Mouse (Mus musculus) urinary bladder, postnatal 36 days (tissue): ENCODE results near the gene Mgme1.

Experiments used
- DNase-seq, 2 experiments: peaks; one replicate each; pipeline ENCODE4 v3.0.0; 2022; ENCODE audit warnings: low spot score in 2 of 2, mixed read lengths in 1 of 2

Mgme1 gene

DNA sequence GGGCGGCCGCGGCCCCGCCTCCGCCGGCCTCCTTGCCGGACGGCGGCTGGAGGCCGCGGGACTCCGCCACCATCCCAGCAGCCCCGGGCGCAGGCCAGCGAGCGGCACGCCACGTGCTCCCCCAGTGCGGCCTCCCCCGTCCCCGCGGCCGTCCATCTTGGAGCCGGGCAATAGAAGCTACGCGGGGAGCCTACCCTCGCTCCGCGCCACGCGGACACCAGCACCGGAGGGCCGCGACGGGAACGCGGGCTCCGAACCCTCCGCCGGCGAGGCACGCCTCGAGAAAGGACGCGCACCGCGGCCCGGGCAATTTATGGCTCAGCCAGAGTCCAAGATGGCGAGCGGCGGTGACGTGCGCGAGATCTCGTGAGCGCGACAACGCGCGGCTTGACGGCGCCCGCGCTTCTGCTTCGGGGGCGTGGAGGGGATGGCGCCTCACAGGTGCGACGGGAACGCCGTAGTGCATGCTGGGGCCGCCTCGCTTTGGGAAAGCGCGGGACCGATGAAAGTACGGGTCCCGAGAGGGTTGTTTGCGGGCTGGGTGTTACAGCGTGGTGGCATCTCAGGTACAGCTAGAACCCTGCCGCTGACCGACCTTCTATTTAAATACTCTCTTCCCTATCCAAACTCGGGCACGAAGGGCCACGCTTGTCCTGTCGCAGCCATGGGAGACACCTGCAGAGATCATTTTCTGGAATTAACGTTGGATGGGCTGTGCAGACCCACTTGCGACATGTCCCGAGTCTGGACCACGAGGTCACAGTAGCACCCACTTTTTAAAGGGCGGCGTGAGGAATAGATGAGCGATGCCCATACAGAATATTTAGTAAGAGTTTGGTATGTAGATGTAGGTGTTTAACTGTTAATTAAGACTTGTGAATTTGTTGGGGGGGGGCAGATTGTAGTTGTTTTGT is at the start of gene Mgme1, which contains the start of gene Snx5:
Mgme1 (plus strand) TSS at position 157 of the 914 bp plus-strand sequence.
Snx5 (minus strand) TSS at position 400 of the 914 bp plus-strand sequence.
- peak; percentile 91 for DNase-seq

- DNase-seq, result no peak
Measured at GRCm38 (mm10) chr2:144224351-144224750, 46.1 kb upstream of the Mgme1 start.

DNA sequence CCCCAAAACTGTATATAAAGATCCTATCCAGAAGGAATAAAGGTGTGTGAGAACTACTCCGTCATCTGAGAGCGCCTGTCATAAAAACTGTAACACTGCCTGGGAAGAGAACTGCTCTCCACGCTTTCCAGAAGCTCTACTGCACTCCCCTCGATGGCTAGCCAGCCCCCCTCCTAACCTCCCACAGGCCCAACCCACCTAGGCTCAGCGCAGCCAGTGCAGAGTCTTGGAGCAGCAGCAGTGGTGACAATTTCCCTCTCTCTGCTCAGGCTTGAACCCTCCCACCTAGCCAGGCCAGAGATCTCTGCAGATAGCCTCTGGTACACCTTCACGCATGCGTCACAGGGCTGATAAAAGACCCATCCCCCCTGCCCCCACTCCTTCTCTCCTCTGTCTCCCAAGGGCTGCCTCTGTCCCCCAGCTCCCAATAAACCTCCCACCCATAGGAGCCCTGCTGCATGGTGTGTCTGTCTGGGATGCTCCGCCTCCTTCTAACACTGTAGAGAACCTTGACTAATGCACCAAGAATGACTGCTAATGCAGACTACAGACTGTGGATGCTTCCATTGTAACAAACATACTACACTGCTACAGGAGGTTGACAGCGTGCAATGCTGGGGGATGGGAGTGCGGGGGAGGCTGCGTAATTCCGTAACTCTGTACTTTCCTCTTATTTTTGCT is 43.4 kb upstream of the Mgme1 start:
- no peak for DNase-seq

DNA sequence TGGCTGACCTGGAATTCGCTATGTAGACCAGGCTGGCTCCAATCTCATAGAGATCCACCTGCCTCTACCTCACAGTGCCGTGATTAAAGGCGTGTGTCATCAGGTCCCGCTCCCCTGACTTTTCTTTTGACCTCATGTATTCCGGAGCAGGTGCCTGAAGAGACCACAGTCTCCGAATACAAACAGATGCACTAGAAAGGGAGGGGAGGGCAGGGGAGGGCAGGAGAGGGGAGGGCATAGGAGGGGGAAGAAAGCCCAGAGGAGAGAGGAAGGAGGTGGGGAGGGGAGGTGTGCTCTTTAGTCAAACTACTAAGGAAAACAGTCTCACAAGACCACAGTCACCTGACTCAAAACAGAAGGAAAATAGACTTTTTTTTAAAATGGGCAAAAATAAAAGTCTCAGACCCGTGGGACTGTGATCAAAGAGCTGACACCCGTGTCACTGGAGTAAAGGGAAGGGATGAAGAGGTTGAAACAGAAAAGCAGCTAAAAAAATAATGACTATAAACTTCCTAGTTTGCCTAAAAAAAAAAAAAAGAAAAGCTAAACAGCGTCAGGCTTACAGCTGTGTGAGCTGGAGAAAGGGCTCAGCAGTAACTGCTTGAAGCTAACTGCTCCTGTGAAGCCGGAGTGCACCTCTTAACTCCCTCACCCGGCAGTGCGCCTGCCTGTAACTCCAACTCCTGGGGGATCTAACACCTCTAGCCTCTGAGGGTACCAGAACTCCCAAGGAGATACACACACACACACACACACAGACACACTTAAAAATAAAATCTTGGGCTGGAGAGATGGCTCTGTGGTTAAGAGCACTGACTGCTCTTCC is 41.7 kb upstream of the Mgme1 start:
- no peak for DNase-seq

GRCm38 (mm10) chr2:144229647-144230046 is 40.8 kb upstream of the Mgme1 start:
- DNase-seq, result no peak

DNA sequence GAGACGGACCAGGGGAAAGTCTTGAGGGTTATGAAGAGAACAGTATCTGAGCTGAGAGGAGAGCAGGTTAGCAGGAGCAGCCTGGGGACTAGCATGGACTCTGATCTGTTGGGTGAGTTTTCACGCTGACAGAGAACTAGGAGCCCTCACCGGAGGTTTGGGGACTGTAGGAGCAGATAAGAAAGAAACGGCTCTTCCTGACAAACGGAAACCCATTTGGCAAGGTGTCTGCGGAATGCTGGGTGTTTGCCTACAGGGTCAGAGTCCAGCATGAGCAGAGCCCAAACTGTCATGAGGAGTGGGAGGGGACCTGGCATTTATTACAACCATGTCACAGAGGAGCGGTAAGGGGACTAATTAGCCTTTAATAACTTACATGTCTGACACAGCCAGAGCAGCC is 40.0 kb upstream of the Mgme1 start:
- DNase-seq, result peak in 1 of 2 experiments; percentile 33

- DNase-seq, result no peak
Measured at GRCm38 (mm10) chr2:144231115-144231514, 39.3 kb upstream of the Mgme1 start.

- no peak for DNase-seq
Measured at GRCm38 (mm10) chr2:144233534-144233933, 36.9 kb upstream of the Mgme1 start.

DNA sequence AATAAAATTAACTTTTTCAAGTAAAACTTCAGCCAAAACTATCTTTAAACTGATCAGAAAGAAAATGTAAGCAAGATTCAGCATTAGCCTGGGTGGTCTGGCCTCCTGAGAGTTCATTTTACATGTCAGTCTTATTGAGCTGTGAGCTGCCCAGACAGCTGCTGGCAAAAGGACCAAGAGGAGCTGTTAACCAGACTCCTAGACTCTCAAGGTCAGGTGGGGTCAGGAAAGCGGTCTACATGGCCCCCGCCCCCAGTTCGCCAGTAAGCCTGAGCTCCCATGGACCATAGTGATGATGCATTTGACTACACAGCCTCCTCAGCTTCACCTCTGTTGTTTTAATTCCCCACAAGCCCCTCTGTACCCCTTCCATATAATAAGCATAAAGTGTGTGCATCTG is 34.7 kb upstream of the Mgme1 start:
- no peak for DNase-seq

DNA sequence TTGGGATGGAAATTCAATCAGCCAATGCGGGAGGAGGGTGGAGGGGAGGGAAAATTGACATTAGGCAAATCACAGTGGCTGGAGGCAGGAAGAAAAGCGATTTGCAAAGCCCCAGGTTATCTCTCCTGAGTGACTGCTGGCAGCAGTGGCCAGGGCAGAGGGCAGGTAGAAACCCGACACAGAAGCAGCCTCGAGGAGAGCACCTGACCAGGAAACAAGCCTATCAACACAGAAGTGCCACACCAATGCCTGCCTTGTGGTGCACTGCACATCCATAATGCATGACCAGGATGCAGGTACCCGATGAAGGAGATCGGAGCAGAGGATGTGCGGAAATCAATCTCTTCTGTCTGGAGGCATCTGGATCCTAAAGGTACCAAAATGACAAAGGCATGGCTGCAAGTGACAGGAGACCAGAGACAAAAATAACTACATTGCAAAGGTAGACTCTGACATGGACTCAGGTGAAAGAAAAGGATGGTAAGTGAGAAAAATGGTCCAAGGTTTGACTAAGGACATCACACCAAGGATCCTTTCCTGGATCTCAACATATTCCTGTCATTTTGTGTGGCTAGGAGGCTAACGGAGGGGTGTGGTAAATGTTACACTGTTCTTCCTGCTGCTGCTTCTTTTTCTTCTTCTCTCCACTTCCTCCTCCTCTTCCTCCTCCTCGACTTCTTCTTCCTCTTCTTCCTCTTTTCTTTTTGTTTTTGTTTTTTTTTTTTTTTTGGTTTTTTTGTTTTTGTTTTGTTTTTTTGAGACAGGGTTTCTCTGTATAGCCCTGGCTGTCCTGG is 33.5 kb upstream of the Mgme1 start:
- DNase-seq, result no peak

DNA sequence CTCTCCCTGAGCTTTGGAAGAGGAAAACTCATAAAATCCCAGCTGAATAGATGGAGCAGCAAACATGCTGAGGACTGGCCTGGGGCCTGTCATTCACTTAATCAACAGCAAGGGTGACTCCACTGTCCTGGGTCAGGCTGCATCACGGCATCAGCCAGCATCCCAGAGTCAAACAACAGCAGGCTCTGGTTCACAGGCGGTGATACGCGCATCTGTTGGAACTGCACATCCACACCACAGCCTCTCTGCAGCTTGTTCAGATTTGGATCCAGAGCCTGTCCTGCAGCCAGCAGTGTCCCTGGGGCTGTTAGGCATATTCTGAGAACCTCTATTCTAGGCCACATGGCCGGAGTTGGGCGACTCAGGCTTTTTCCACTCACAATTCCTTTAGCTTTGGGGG is 32.1 kb upstream of the Mgme1 start:
- DNase-seq, result peak; percentile 20 to 65

DNA sequence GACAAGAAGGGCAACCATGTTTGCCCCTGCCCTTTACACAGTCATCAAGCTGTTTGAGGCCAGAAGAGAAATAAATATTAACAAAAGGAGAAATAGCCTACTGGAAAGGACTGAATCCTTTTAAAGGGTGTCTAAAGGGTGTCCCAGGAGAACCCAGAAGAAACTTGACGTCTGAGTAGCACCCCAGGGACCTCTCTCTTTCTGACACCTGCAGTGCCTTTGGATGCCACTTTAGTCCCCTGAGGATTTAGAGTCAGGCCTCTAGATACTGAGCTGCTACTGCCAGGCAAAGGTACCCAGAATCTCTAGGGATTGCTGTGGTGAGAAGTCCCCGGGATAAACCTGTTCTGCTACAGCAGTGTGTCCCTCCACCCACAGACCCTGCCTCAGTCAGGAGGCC is 31.1 kb upstream of the Mgme1 start:
- DNase-seq, result no peak

GRCm38 (mm10) chr2:144240095-144240899 is 30.2 kb upstream of the Mgme1 start:
- DNase-seq, result no peak

DNA sequence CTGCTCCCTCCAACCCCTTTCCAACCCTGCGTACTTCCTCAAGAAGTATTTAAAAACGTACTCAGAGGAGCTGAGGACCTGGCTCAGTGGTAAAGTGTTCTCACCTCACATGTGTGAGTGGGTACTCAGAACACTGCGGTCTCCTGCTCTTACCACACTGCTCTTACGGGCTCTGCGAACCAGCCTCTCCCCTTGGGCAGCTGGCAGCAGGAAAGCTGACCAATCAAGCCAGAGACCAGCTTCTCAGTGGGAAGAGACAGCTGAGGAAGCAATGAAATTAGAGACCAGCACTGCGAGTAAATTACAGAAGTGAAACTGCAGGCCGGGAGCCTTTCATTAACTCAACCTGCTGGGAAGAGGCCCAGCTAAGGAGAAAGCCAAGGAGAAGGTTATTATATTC is 25.0 kb upstream of the Mgme1 start:
- DNase-seq, result no peak

DNA sequence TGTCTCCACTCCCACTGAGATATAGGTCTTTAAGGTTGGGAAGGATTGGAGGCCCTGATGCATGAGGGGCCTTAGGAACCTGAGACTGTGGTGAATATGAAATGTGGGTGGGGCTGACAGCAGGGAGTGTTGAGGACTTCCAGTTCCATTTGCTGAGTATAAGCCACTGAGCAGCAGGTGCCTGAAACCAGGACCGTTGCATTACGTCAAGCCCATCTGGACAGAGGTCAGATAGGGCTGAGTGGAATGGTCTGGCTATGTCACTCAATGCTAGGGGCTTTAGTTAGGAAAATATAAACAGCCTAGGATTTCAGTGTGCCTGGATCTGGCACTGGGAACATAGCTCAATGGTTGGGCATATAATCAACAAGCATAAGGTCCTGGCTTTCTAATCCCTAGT is 24.2 kb upstream of the Mgme1 start:
- DNase-seq, result no peak

GRCm38 (mm10) chr2:144247337-144247978 is 23.0 kb upstream of the Mgme1 start:
- no peak for DNase-seq

GRCm38 (mm10) chr2:144248613-144249376 is 21.7 kb upstream of the Mgme1 start:
- DNase-seq, result no peak

GRCm38 (mm10) chr2:144250111-144250510 is 20.4 kb upstream of the Mgme1 start:
- no peak for DNase-seq

GRCm38 (mm10) chr2:144262837-144263236 is 7.6 kb upstream of the Mgme1 start:
- no peak for DNase-seq
